Mouse (Mus musculus): Measurements from ENCODE around the gene Spata13. TPM values are rescaled to one million over a fixed set of nuclear protein-coding genes. Genes with fewer than 3 reads are reported as not detected.

Gene Spata13
- polyA plus RNA-seq, 1 experiment from 2014 or later = 22.4 TPM

- Histone ChIP-seq H3K9ac (no peak overlapping the region), H3K27me3 (replicated peaks) (no peaks in the 10 kb centered on the region), H3K27ac (peak overlapping the region; percentile 40; the same call in 1 of the 2 replicates), H3K4me2 (replicated peaks) (peak overlapping the region; percentile 43; the same call in 1 of the 2 replicates), H3K4me3 (replicated peaks) (no peak overlapping the region), H3K36me3 (no peaks in the 10 kb centered on the region), H3K4me1 (replicated peaks) (peaks cover 24% of the 10 kb centered on the region), H3K9me3 (no peaks in the 10 kb centered on the region)
- ATAC-seq = peak; percentile 19; the same call in 1 of the 2 replicates
- 25% methylated on average over 3 of the region's 3 CpGs for WGBS
Measured at GRCm38 (mm10) chr14:60704961-60705360, 71.2 kb downstream of the Spata13 start.

- 55% methylated on average over 11 of the region's 11 CpGs for WGBS
- Histone ChIP-seq H3K36me3 (0 out of 2 replicates have a peak, but pooled peaks cover 3% of the 10 kb centered on the region), H3K4me1 (replicated peaks) (peaks cover 21% of the 10 kb centered on the region), H3K9me3 (no peaks in the 10 kb centered on the region), H3K27ac (no peak overlapping the region), H3K9ac (no peak overlapping the region), H3K4me3 (replicated peaks) (no peak overlapping the region), H3K4me2 (replicated peaks) (no peak overlapping the region), H3K27me3 (replicated peaks) (no peaks in the 10 kb centered on the region)
- ATAC-seq = no peak
Measured at GRCm38 (mm10) chr14:60709192-60709591, 75.4 kb downstream of the Spata13 start.

DNA sequence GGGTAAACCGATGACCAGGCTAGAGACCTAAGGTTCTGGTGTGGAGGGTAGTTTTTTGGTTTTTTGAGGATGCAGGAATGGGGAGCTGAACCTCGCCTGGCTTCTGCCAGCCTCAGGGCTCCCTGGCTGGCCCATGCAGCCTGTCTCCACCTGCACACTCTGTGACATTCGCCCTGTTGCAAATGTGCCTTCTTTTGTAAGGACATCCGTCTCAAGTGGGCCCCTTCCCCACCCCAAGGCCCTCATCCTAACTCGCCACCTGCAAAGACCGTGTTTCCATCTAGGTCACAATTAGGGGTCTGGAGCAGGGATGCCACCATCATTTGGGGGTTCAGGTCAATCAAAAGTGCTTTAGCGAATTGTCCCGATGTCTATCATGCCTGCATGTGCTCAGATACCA, 75.9 kb downstream of the Spata13 start:
- Histone ChIP-seq H3K36me3 (0 out of 2 replicates have a peak, but pooled peaks cover 3% of the 10 kb centered on the region), H3K4me1 (replicated peaks) (peaks cover 17% of the 10 kb centered on the region)
- WGBS = 89% methylated on average over 8 of the region's 8 CpGs

DNA sequence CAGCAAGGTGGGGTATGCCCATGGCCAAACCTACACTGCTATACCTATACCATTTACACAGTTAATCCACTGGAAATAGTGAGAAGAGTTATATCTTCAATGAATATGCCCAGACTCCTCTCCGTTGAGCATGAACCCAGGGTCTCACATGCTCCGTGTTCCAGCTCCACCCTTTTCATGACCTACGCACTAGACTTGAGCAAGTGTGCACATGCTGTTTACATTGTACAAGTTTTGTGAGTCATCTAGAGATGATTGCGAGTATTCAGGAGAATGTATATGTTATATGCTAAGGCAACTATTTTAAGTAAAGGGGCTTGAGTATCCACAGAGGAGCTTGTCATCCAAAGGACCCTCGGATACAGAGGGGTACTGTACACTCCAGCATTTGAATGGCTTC, 77.4 kb downstream of the Spata13 start:
- no peak for ATAC-seq
- H3K4me2 ChIP-seq (replicated peaks) = no peak overlapping the region
- no peak overlapping the region for H3K9ac ChIP-seq
- H3K9me3 ChIP-seq = no peaks in the 10 kb centered on the region
- no peak overlapping the region for H3K4me3 ChIP-seq (replicated peaks)
- H3K4me1 ChIP-seq (replicated peaks) = peaks cover 7% of the 10 kb centered on the region
- H3K36me3 ChIP-seq = 0 out of 2 replicates have a peak, but pooled peaks cover 3% of the 10 kb centered on the region
- H3K27me3 ChIP-seq (replicated peaks) = no peaks in the 10 kb centered on the region
- H3K27ac ChIP-seq = no peak overlapping the region
- 79% methylated on average over 5 of the region's 5 CpGs for WGBS

More for the DNA sequence above, 75.9 kb downstream of the Spata13 start:
- Histone ChIP-seq H3K27ac (no peak overlapping the region), H3K4me2 (replicated peaks) (no peak overlapping the region), H3K9me3 (no peaks in the 10 kb centered on the region), H3K27me3 (replicated peaks) (no peaks in the 10 kb centered on the region), H3K9ac (no peak overlapping the region), H3K4me3 (replicated peaks) (no peak overlapping the region)
- ATAC-seq = no peak

- Histone ChIP-seq H3K4me1 (replicated peaks) (peaks cover 7% of the 10 kb centered on the region), H3K4me2 (replicated peaks) (no peak overlapping the region), H3K9me3 (no peaks in the 10 kb centered on the region), H3K9ac (no peak overlapping the region), H3K27ac (no peak overlapping the region), H3K36me3 (0 out of 2 replicates have a peak, but pooled peaks cover 3% of the 10 kb centered on the region), H3K4me3 (replicated peaks) (no peak overlapping the region), H3K27me3 (replicated peaks) (no peaks in the 10 kb centered on the region)
- WGBS = 80% methylated on average over 6 of the region's 6 CpGs
- no peak for ATAC-seq
Measured at GRCm38 (mm10) chr14:60711590-60712288, 77.9 kb downstream of the Spata13 start.

GRCm38 (mm10) chr14:60712289-60712830, 78.6 kb downstream of the Spata13 start:
- Histone ChIP-seq H3K4me2 (replicated peaks) (no peak overlapping the region), H3K27me3 (replicated peaks) (no peaks in the 10 kb centered on the region), H3K36me3 (0 out of 2 replicates have a peak, but pooled peaks cover 3% of the 10 kb centered on the region), H3K9ac (no peak overlapping the region), H3K9me3 (no peaks in the 10 kb centered on the region), H3K27ac (no peak overlapping the region), H3K4me1 (replicated peaks) (peaks cover 7% of the 10 kb centered on the region), H3K4me3 (replicated peaks) (no peak overlapping the region)
- ATAC-seq = no peak
- 88% methylated on average over 11 of the region's 11 CpGs for WGBS

DNA sequence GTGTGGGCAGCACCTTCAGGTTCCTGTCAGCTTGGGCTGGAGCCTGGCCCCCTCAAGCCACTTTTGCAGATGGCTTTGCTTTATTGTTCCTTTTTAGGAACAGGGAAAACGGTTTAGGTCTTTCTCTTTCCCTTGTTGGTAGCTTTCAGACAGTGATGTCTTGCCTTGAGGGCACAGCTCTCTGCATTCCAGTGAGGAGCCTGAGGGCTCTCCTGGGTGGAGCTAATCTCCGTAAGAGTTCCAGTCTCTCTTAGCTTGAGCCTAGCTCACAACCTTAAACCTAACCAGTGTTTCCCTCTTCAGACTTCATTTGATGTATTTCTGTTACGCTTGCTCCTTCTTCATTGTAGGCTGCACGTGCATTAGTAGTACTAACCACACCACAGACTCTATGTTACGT, 81.9 kb downstream of the Spata13 start:
- Histone ChIP-seq H3K27ac (no peak overlapping the region), H3K4me2 (replicated peaks) (no peak overlapping the region), H3K9me3 (no peaks in the 10 kb centered on the region), H3K4me3 (replicated peaks) (no peak overlapping the region), H3K27me3 (replicated peaks) (no peaks in the 10 kb centered on the region), H3K9ac (no peak overlapping the region), H3K4me1 (replicated peaks) (no peaks in the 10 kb centered on the region), H3K36me3 (0 out of 2 replicates have a peak, but pooled peaks cover 3% of the 10 kb centered on the region)
- 83% methylated on average over 5 of the region's 5 CpGs for WGBS
- no peak for ATAC-seq

- Histone ChIP-seq H3K9ac (no peak overlapping the region), H3K36me3 (no peaks in the 10 kb centered on the region), H3K9me3 (no peaks in the 10 kb centered on the region), H3K27me3 (replicated peaks) (no peaks in the 10 kb centered on the region), H3K27ac (no peak overlapping the region), H3K4me1 (replicated peaks) (no peaks in the 10 kb centered on the region), H3K4me3 (replicated peaks) (no peak overlapping the region), H3K4me2 (replicated peaks) (no peak overlapping the region)
- 34% methylated on average over 8 of the region's 8 CpGs for WGBS
- 0 out of 2 replicates have a peak, but pooled peaks have one; percentile 20 for ATAC-seq
Measured at GRCm38 (mm10) chr14:60721304-60721703, 87.5 kb downstream of the Spata13 start.

GRCm38 (mm10) chr14:60721938-60722337, 88.1 kb downstream of the Spata13 start:
- Histone ChIP-seq H3K9ac (no peak overlapping the region), H3K9me3 (no peaks in the 10 kb centered on the region), H3K4me3 (replicated peaks) (no peak overlapping the region), H3K4me2 (replicated peaks) (no peak overlapping the region), H3K4me1 (replicated peaks) (peaks cover 1% of the 10 kb centered on the region), H3K36me3 (no peaks in the 10 kb centered on the region), H3K27ac (no peak overlapping the region), H3K27me3 (replicated peaks) (no peaks in the 10 kb centered on the region)
- WGBS = 54% methylated on average over 3 of the region's 3 CpGs
- no peak for ATAC-seq

GRCm38 (mm10) chr14:60726091-60726490, 92.3 kb downstream of the Spata13 start:
- Histone ChIP-seq H3K36me3 (no peaks in the 10 kb centered on the region), H3K4me3 (replicated peaks) (no peak overlapping the region), H3K4me2 (replicated peaks) (no peak overlapping the region), H3K4me1 (replicated peaks) (peaks cover 8% of the 10 kb centered on the region), H3K27me3 (replicated peaks) (no peaks in the 10 kb centered on the region), H3K9ac (no peak overlapping the region), H3K27ac (no peak overlapping the region), H3K9me3 (no peaks in the 10 kb centered on the region)
- WGBS = 57% methylated on average over 6 of the region's 6 CpGs
- peak; percentile 37; the same call in 1 of the 2 replicates for ATAC-seq

- Histone ChIP-seq H3K4me2 (replicated peaks) (no peak overlapping the region), H3K4me3 (replicated peaks) (no peak overlapping the region), H3K36me3 (no peaks in the 10 kb centered on the region), H3K27ac (no peak overlapping the region), H3K4me1 (replicated peaks) (peaks cover 8% of the 10 kb centered on the region), H3K27me3 (replicated peaks) (no peaks in the 10 kb centered on the region), H3K9ac (no peak overlapping the region), H3K9me3 (no peaks in the 10 kb centered on the region)
- peak; percentile 21; the same call in 1 of the 2 replicates for ATAC-seq
- WGBS = 53% methylated on average over 4 of the region's 4 CpGs
Measured at GRCm38 (mm10) chr14:60727130-60727529, 93.3 kb downstream of the Spata13 start.

GRCm38 (mm10) chr14:60732081-60732480, 98.3 kb downstream of the Spata13 start:
- H3K36me3 ChIP-seq = no peaks in the 10 kb centered on the region
- H3K9ac ChIP-seq = no peak overlapping the region
- H3K27me3 ChIP-seq (replicated peaks) = no peaks in the 10 kb centered on the region
- no peak overlapping the region for H3K4me3 ChIP-seq (replicated peaks)
- no peak overlapping the region for H3K4me2 ChIP-seq (replicated peaks)
- H3K27ac ChIP-seq = no peak overlapping the region
- 33% methylated on average over 6 of the region's 6 CpGs for WGBS
- peaks cover 30% of the 10 kb centered on the region for H3K4me1 ChIP-seq (replicated peaks)
- no peak for ATAC-seq
- H3K9me3 ChIP-seq = no peaks in the 10 kb centered on the region

Data from intestine, embryonic 15.5 days (tissue).